Mouse (Mus musculus) gastrocnemius, postnatal 10 days (tissue): ENCODE data around the gene Rbm44. TPM values are rescaled to one million over a fixed set of nuclear protein-coding genes. Genes with fewer than 3 reads are reported as not detected.

Experiments used
- DNase-seq: peaks from one replicate; pipeline ENCODE4 v3.0.0; 2021; ENCODE audit warnings: mixed read lengths
- long read RNA-seq, 2 experiments: library from polyadenylated mRNA; stranded (forward); transcript quantifications; one replicate each; pipeline ENCODE4 v2.0.0; 2021
- total RNA-seq, 2 experiments: library from RNA; stranded (reverse); gene quantifications; 2 replicates each; pipeline ENCODE4 v1.2.3; 2021

Gene Rbm44
- total RNA-seq, result under 1 TPM in 1 of 2 experiments, not detected in 1; 0.16 TPM
- long read RNA-seq, experiment 1, result 0 reads
- long read RNA-seq, experiment 2, partial matches to known transcripts, result 1 of 1 reads
- long read RNA-seq, experiment 2, other reads (novel, unspliced or antisense), result 0 of 1 reads

GRCm38 (mm10) chr1:91144813-91145212 lies at the start of gene Rbm44:
Gene Rbm44, plus strand, starts transcription at chr1:91145089.
- DNase-seq, result no peak

DNA sequence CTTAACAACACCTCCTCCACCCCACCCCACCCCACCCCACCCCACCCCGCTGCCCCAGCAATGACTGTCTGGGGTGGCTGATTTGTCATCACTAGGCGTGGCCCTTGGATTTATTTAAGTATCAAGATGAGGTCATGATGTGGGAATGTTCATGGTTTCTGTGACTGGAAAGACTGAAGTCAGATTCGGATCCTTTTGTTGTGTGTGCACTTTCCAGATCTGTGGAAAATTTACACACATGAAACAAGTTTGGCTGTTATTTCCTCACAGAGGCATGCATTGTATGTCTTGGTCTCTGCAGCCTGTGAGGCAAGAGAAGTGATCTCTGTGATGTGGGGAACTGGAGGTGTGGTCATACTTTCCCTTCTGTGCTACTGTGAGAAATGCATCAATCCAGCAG lies 49.6 kb upstream of the Rbm44 start:
- DNase-seq, result no peak

GRCm38 (mm10) chr1:91095853-91096252 lies 49.0 kb upstream of the Rbm44 start:
- DNase-seq, result no peak

GRCm38 (mm10) chr1:91096490-91096889 lies 48.4 kb upstream of the Rbm44 start:
- DNase-seq, result no peak

- DNase-seq, result no peak
Observed at GRCm38 (mm10) chr1:91097283-91097834, 47.5 kb upstream of the Rbm44 start.

DNA sequence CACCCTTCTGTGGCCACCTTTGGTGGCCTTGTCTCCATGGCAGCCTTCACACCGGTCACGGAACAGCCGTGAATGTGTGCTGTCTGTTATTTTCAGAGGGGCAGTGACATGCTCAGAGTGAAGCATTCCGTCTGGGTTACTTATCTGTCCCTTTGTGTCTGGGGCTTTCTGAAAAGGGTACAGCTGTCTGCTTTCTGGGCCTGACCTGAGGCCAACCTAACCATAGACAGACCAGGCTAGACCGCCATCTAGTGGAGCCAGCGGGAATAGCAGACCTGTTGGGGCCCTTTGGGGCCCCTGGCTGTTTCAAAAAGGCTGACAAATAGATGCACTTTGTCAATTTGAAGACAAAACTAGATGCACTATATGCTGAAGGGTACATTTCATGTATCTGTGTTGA lies 46.0 kb upstream of the Rbm44 start:
- peak; percentile 80 for DNase-seq

DNA sequence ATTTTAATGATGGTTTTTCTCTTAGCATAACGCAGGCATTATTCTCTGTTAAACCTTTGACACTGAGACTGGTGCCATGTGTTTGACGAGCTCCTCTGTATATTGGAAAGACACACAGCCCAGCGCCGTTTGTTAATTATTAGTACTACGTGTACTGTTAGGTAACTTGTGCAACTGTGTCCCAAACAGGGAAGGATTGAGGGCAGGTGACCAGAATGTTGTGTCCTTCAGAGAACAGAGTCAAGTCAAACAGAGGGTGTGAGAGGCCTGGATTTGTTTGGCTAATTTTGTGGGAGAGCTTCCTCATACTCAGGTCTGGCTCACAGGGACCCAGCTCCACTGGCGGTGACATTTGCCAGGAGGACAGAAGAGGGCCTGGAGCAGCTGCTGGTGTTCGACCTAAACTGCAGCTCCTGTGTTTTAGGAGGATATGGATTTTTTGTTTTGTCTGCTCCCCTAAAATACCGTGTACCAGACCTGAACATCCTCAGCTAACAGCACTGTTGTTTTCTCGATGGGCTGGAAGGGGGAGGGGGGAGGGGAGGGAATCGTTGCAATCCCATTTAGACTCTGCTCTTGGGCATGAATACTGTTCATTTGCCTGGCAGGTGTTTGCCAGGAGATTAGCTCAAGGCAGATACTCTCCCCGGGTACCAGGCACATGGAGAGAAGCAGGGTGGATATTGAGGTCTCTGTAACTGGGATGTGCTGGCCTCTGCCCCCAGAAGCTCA lies 43.0 kb upstream of the Rbm44 start:
- DNase-seq, result no peak

GRCm38 (mm10) chr1:91103366-91103983 lies 41.4 kb upstream of the Rbm44 start:
- no peak for DNase-seq

GRCm38 (mm10) chr1:91107548-91107947 lies 37.3 kb upstream of the Rbm44 start:
- no peak for DNase-seq

- DNase-seq, result no peak
Observed at GRCm38 (mm10) chr1:91109302-91109701, 35.6 kb upstream of the Rbm44 start.

GRCm38 (mm10) chr1:91112171-91112570 lies 32.7 kb upstream of the Rbm44 start:
- DNase-seq, result no peak

GRCm38 (mm10) chr1:91112606-91113005 lies 32.3 kb upstream of the Rbm44 start:
- DNase-seq, result no peak

DNA sequence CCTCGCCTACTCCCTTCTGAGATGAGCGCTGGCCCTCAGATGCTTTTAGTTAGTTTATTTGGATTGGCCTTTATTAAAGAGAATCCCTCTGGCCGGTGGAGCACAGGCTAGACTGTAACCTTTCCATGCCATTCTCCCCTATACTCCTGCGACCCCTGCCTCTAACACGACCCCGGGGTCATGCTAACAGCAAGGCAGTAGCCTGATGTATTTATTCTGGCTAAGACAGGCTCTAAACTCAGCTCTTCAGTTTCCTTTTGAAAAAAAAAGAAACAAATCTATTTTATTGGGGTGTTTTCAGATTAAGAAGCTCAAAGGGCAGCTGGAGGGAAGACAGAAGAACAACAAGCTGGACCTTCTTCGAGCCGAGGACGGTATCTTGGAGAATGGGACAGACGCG lies 22.8 kb upstream of the Rbm44 start:
- no peak for DNase-seq

DNA sequence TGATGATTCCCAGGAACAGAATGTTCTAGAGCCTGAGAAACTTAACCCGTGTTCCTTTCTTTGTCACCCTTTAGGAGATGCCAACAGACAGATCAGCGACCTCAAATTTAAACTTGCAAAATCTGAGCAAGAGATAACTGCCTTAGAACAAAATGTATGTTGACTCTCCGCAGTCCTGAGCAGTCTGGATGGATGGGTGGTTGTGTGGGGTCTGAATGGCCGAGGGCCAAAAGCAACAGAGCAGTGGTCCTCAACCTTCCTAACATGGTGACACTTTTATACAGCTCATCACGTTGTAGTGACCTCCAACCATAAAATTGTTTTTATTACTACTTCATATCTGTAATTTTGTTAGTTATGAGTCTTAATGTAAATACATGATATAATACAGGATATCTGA lies 21.9 kb upstream of the Rbm44 start:
- DNase-seq, result no peak

DNA sequence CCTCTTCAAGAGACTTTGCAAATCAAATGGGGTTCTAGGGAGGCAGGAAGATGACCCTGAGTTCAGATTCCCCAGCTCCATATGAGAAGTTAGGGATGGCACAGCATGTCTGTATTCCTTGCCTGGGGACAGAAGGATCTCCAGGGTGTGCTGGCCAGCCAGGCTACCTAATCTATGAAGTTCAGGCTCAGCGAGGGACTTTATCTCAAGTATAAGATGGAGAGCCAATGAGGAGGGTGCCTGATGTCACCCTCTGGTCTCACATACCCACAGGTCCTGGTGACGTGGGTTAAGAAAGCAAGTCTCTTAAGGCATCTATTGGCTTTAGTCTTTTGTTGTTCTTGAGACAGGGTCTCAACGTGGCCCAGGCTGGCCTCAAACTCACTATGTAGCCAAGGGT lies 21.4 kb upstream of the Rbm44 start:
- DNase-seq, result no peak

DNA sequence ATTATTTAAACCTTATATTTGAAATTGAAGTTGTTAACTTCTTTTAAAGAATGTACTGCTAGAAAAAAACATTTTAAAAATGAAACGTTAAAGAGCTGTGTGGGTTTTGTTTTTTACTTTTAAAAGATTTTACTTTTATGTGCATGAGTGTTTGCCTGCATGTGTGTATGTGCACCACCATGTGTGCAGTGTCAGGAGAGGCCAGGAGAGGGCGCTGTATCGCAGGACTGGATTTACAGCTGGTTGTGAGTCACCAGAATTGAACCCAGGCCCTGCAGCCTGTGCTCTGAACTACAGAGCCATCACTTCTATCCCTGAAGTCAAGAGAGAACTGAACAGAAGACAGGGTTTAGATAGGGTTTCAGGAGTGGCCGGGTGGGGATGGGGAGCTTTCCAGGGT lies 16.0 kb upstream of the Rbm44 start:
- DNase-seq, result no peak

DNA sequence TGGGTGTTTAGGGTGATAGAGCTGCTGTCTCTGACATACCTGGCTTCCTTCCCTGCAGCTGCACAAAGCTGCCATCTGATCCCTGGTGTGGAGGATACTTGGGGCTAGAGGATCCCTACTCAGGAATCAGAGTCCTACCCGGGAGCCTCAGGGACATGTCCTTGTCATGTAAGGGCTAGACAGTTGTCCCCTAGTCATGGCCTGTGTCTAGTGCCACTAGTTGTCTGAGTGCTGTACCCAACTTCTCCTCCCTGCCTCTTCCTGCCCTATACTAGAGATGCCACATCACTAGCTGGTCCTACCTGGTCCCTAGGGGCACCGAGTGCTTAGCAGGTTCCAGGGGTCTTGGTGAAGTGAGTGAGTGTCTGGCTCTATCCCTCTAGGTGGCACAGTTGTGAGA lies 7.9 kb upstream of the Rbm44 start:
- DNase-seq, result no peak

DNA sequence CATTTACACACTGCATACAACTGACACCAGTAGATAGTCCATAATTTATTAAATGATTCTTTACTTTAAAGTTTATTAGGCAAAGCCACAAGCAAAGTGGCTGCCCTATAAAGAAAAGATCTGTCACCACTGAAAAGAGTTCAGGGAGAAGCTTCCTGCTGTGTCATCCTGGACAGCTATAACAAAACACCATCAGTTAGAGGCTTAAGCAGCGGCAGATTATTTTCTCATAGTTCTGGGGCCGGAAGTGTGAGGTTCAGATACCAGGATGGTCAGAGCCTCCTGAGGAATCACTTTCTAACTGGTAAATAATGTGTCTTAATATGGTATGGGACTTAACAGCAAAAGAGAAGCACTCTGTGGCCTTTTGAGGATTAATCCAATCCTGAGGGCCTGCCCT lies 6.6 kb downstream of the Rbm44 start:
- DNase-seq, result no peak

DNA sequence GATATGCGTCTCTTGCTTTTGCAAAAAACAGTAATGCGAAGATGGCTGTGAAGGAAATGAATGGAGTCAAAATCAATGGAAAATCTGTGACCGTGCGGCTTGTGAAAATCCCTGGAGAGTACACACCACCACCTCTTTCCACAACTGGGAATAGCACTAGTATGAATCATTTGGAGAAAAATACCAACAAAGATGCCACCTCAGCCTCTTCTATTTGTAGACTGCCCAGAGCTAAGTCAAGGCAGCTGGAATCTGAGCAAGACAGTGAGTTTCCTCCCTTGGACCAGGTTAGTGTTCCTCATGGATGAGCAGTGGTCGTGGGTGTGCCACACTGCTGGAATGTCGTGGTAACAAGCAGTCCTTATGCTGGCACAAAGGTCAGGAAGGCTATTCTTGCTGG lies 21.9 kb downstream of the Rbm44 start:
- no peak for DNase-seq

- DNase-seq, result no peak
Observed at GRCm38 (mm10) chr1:91169157-91169556, 24.3 kb downstream of the Rbm44 start.

- no peak for DNase-seq
Observed at GRCm38 (mm10) chr1:91174796-91175195, 29.9 kb downstream of the Rbm44 start.

GRCm38 (mm10) chr1:91176026-91176425 lies 31.1 kb downstream of the Rbm44 start:
- no peak for DNase-seq

GRCm38 (mm10) chr1:91176871-91177270 lies 32.0 kb downstream of the Rbm44 start:
- no peak for DNase-seq

DNA sequence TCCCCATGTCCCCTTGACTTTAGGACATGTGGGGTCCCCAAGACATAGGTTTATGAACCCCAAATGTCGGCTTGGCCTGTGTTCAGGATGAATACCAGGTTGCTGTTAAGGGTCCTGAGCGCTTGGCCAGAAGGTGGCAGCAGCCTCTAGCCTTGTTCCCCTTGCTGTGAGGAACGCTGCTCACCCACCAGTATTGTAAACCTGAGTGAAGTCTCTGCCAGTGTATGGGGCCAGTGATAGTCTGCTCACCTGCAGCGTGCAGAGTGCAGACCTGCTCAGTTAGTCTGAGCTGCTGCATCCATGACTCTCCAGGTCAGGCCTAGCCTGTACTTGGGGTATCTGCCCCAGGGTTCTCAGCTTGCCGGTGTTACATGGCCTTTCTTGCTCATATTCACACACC lies 34.2 kb downstream of the Rbm44 start:
- peak; percentile 64 for DNase-seq
